Mouse (Mus musculus): ENCODE data around the gene Plin2.
"Not testable (repeated sequence)": the region's sequence is repeated elsewhere in the genome, so short reads cannot be mapped to it uniquely, and the experiment has no call there.

Gene Plin2

DNA sequence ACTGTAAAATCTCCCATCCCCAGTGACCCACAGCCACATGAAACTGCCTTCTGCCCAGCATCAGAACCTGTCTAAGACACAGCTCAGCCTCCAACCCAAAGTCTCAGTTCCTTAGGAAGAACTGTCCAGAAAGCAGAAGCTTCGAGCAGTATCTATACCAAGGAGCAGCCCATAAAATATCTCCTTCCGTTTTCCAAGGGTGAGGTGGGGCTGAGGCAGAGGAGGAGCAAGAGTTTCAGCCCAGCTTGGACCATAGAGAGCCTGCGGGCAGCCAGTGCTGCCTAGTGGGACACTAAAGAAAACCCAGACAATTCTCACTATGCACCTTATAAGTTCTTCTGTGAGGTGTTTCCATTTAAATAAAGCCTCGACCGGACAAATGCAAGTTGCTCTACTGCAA lies 37.3 kb downstream of the Plin2 start:
- DNase-seq (ENCODE audit: low read depth in 1 of 2, low spot score in 2 of 2) = not testable (repeated sequence)

DNA sequence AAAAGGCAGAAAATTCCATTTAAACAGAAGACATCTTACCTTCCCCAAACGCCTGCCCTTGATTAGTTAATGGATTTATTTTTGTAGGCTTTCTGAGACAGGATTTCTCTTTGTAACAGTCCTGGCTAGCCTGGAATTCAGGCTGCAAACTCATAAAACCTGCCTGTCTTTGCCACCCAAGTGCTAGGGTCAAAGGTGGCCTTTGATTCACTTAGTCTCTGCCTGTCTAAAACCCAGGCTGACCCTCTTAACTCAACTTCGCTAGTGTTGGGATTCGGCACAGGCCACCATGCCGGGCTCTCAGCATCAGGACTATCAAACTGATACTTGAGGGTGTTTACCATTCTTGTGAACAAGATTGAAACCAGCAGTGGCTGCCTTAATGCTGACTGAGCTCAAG lies 38.0 kb downstream of the Plin2 start:
- DNase-seq (ENCODE audit: low read depth in 1 of 2, low spot score in 2 of 2) = no peak

DNA sequence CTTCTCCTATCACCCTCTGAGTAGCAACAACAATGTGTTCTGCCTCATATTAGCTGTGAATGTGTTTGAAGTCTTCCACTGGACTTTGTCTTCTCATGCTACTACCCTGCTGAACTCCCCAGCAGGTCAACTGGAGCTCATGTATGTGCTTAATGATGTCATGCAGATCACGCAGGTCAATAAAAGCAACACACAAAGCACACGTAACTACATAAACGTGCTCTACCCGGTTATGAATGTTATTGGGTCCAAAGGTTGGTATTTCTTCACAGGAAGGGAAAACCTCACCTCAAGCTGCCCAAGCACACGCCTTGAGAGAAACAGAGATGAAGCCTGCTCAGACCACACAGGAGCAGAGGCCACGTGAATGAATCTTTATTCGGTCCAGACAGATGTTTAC lies 43.4 kb downstream of the Plin2 start:
- not testable (repeated sequence) for DNase-seq (ENCODE audit: low read depth in 1 of 2, low spot score in 2 of 2)

DNA sequence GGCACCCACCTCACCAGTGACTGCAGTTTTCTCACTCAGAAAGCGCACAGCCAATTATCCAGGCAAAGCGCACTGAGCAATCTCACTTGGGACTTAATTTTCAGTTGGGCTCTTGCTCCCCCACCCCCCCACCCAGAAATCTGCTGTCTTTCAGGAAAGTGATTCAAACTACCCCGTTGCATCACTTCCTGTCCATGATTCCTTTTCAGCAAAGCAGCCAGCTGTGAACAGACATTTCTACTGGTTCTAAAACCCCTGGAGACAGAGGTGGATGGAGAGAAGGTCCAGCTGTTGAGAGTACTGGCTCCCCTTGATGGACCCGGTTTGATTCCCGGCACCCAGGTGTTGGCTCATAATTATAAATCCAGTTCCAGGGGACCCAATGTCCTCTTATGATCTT lies 44.4 kb downstream of the Plin2 start:
- DNase-seq (ENCODE audit: low read depth in 1 of 2, low spot score in 2 of 2) = no peak

DNA sequence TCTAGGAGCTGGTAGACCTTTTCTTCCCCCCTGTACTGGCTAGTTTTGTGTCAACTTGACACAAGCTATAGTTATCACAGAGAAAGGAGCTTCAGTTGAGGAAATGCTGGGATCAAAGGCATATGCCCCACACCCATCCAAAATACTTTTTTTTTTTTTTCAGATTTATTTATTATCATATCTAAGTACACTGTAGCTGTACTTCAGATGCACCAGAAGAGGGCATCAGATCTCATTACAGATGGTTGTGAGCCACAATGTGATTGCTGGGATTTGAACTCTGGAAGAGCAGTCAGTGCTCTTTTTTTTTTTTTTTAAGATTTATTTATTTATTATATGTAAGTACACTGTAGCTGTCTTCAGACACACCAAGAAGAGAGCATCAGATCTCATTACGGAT lies 47.3 kb downstream of the Plin2 start:
- not testable (repeated sequence) for DNase-seq (ENCODE audit: low read depth in 1 of 2, low spot score in 2 of 2)

DNA sequence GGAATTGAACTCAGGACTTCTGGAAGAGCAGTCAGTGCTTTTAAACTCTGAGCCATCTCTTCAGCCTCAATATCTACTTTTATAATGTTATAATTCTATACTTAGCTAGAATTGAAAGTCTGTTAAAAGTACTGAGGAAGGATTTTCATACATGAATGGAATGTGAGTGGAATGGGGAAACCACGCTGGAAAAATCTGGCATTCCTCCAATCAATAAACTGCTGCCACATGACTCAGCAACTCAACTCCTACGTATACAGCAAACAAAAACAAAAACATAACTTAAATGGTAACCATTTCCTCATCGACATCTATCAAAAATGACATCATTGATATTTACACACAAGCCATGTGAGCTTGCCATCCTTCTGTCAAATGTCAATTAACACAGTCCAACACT lies 47.7 kb downstream of the Plin2 start:
- no peak for DNase-seq (ENCODE audit: low read depth in 1 of 2, low spot score in 2 of 2)

DNA sequence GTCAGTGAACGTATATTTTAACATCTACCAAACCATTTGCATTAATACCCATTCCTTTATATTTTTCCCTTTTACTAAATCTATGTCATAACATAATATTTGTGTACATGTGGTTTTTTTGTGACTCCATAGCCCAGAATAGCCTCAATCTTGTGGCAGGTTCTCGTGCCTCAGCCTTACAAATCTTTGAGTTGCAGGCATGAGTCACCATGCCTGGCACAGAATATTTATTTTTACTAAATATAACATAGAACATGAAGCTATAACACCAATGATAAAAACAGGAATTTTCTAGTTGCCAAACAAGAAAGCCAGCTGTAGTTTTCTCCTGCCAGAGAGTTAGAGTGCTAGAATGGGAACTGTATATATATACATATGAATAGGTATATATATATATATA lies 49.4 kb downstream of the Plin2 start:
- DNase-seq (ENCODE audit: low read depth in 1 of 2, low spot score in 2 of 2) = no peak

DNA sequence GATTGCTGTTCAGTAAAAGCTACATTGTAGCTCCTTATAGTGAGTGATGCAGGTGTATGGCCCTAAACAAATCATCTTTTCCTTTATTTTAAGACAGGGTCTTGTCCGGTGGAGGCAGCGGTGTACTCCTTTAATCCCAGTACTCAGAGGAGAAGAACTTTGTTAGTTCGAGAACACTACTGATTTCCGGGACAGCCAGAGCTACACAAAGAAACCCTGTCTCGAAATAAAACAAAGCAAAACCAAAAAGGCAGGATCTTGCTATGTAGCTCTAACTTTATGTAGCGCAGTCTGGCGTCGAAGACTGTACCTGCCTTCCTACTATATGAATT lies 57.6 kb downstream of the Plin2 start:
- no peak for DNase-seq (ENCODE audit: low read depth in 1 of 2, low spot score in 2 of 2)

DNA sequence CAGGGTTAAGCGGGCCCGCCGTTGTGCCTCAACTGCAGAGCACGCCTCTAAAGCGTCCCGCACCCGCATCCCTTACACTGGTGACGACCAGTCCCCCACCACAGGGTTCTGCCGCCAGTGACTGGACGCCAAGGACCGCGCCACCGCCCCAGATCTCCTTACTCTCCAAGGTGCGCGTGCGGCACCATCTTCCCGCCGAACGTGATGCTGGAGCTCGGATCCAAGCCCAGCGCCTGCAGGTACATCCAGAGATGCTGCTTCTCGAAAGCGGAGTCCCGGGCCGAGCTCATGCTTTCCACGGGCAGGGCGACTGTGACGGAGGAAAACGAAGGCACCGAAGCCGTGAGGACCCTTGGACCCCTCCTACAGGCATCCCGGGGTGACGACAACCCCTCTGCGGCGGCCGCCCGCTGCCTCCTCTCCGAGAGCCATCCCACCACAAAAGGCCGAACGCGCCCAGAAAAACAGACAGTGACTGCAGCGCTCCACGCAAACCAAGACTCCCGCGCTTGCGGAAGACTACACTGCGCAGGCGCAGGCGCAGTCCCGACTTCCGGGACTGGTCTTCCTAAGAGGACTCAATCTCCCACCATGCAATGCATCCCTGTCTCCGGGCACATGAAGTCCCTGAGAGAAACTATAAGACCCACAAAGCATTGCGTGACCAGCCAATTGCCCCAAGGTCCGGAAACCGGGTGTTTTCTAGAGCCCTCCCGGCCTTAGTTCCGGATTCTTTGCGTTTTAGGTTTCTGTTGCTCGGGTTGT lies 58.2 kb downstream of the Plin2 start, which contains the start of gene Haus6:
TSS of gene Haus6 (minus strand) at position 532 of the 765 bp plus-strand sequence.
- DNase-seq (ENCODE audit: low read depth in 1 of 2, low spot score in 2 of 2) = peak; percentile 78 to 84

Measured in monocyte, adult 2 months (primary cell).